Mouse (Mus musculus) retina, adult 2 months (tissue): Measurements from ENCODE around the gene Npvf.
A peak's percentile ranks its signal among the peaks of the same experiment; 100 is the strongest.
"Not testable (repeated sequence)": the region's sequence is repeated elsewhere in the genome, so short reads cannot be mapped to it uniquely, and the experiment has no call there.

Experiments used
- DNase-seq: peaks from one replicate; pipeline ENCODE4 v3.0.0-alpha.2; 2012; ENCODE audit warnings: low read depth, low spot score

Npvf gene

GRCm38 (mm10) chr6:50640377-50640776, 13.9 kb downstream of the Npvf start:
- no peak for DNase-seq

GRCm38 (mm10) chr6:50639656-50640055, 14.6 kb downstream of the Npvf start:
- DNase-seq, result no peak

GRCm38 (mm10) chr6:50626170-50626569, 28.1 kb downstream of the Npvf start:
- not testable (repeated sequence) for DNase-seq

GRCm38 (mm10) chr6:50618273-50618672, 36.0 kb downstream of the Npvf start:
- not testable (repeated sequence) for DNase-seq

GRCm38 (mm10) chr6:50601620-50602019, 52.6 kb downstream of the Npvf start:
- DNase-seq, result peak; percentile 32
